Mouse (Mus musculus) stomach, embryonic 16.5 days (tissue): ENCODE results near the gene Myo9b. TPM values are rescaled to one million over a fixed set of nuclear protein-coding genes. Genes with fewer than 3 reads are reported as not detected.
"Not testable (repeated sequence)": the region's sequence is repeated elsewhere in the genome, so short reads cannot be mapped to it uniquely, and the experiment has no call there.

Source experiments
- ATAC-seq: fragments of 200-750 bp; cut with Nextera tagmentation; 2 replicates; pipeline ENCODE4 v1.8.0; 2017; ENCODE audit warnings: moderate number of reproducible peaks, moderate TSS enrichment; ENCODE audit not compliant: insufficient read depth, low FRiP score
- H3K27ac ChIP-seq: fragments of 300-500 bp; sonication (generic); 2 replicates; pipeline ENCODE4 v1.5.1; 2014; ENCODE audit warnings: low read length
- H3K27me3 ChIP-seq: fragments of 300-500 bp; sonication (generic); 2 replicates; pipeline ENCODE4 v1.6.1; 2014; ENCODE audit warnings: low read length, control low read depth, mixed read lengths; ENCODE audit not compliant: control insufficient read depth, insufficient read depth
- H3K36me3 ChIP-seq: fragments of 300-500 bp; sonication (generic); 2 replicates; pipeline ENCODE4 v1.6.1; 2014; ENCODE audit warnings: low read length; ENCODE audit not compliant: control insufficient read depth, insufficient read depth
- H3K4me1 ChIP-seq: fragments of 300-500 bp; sonication (generic); 2 replicates; pipeline ENCODE4 v1.6.1; 2014; ENCODE audit warnings: low read length, control low read depth, mixed read lengths; ENCODE audit not compliant: control insufficient read depth, insufficient read depth
- H3K4me2 ChIP-seq: fragments of 300-500 bp; sonication (generic); 2 replicates; pipeline ENCODE4 v1.6.1; 2014; ENCODE audit warnings: low read depth, low read length, mixed read lengths
- H3K4me3 ChIP-seq: fragments of 300-500 bp; sonication (generic); replicated peaks from 2 replicates; pipeline ENCODE4 v1.5.1; 2014; ENCODE audit warnings: mild to moderate bottlenecking, low read length
- H3K9ac ChIP-seq: fragments of 300-500 bp; sonication (generic); 2 replicates; pipeline ENCODE4 v1.6.1; 2014; ENCODE audit warnings: low read length
- H3K9me3 ChIP-seq: fragments of 300-500 bp; sonication (generic); replicated peaks from 2 replicates; pipeline ENCODE4 v1.6.1; 2016; ENCODE audit warnings: low read length, control low read depth; ENCODE audit not compliant: control insufficient read depth
- WGBS: fragments of 180-500 bp; shearing (Covaris S2); extraction: QIAGEN DNeasy Blood & Tissue Kit; methylation state at CpG from one replicate; pipeline ENCODE4 v1.1.7; 2014; 5-methylcytosine and 5-hydroxymethylcytosine counted together
- polyA plus RNA-seq: library from polyadenylated mRNA; unstranded; fragments of >200 nt; fragmentation: Nextera tagmentation; extraction: Ambion mirVana; gene quantifications from 2 replicates; pipeline ENCODE4 v1.2.1, GENCODE M21; 2015

Myo9b gene
- 18.7 and 19.1 TPM in 2 replicates for polyA plus RNA-seq

GRCm38 (mm10) chr8:71272286-71273150 lies at the start of gene Myo9b, which contains the start of gene Haus8:
Gene Myo9b (plus strand): TSS chr8:71272714.
Gene Haus8 (minus strand): TSS chr8:71272934.
- WGBS: under 1% methylated on average over 84 of the region's 84 CpGs
- Histone ChIP-seq H3K4me3 (peak within 1 kb of the TSS; percentile 86), H3K9me3 (no peaks in the 10 kb centered on the region), H3K4me2 (peak within 1 kb of the TSS; percentile 74), H3K4me1 (peaks cover 19% of the 10 kb centered on the region), H3K36me3 (no peaks in the 10 kb centered on the region), H3K9ac (peak within 1 kb of the TSS; percentile 83), H3K27me3 (no peaks in the 10 kb centered on the region), H3K27ac (peak within 1 kb of the TSS; percentile 90)
- ATAC-seq: peak; percentile 99

GRCm38 (mm10) chr8:71224560-71224959 lies 48.0 kb upstream of the Myo9b start:
- no peaks in the 10 kb centered on the region for H3K27me3 ChIP-seq
- H3K4me3 ChIP-seq: no peak overlapping the region
- 45% methylated on average over 2 of the region's 2 CpGs for WGBS
- H3K27ac ChIP-seq: no peak overlapping the region
- H3K36me3 ChIP-seq: no peaks in the 10 kb centered on the region
- H3K4me2 ChIP-seq: no peak overlapping the region
- ATAC-seq: no peak
- H3K9me3 ChIP-seq: no peaks in the 10 kb centered on the region
- H3K9ac ChIP-seq: no peak overlapping the region
- H3K4me1 ChIP-seq: no peaks in the 10 kb centered on the region

DNA sequence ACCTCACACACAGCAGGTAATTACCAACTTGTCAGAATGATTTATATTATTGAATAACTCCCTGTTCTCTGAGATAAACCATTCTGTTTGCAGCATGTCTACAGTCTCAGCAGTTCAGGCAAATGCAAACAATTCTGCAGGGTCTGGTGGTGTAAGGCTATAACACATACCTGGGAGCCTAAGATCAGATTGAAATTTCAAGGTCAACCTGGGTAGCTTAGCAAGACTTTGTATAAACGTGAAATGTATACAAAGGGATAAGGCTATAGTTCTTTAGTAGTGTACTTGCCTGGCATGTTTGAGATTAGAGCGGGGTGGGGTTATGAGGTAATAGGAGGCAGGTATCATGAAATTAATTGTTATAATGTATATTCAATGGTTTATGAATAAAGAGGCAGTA lies 29.8 kb upstream of the Myo9b start:
- Histone ChIP-seq H3K9ac (no peak overlapping the region), H3K4me2 (no peak overlapping the region), H3K9me3 (no peaks in the 10 kb centered on the region), H3K4me1 (no peaks in the 10 kb centered on the region), H3K27me3 (no peaks in the 10 kb centered on the region), H3K4me3 (no peak overlapping the region), H3K27ac (no peak overlapping the region), H3K36me3 (no peaks in the 10 kb centered on the region)
- peak; percentile 88 for ATAC-seq
- 47% methylated on average over 2 of the region's 2 CpGs for WGBS

GRCm38 (mm10) chr8:71248203-71248602 lies 24.3 kb upstream of the Myo9b start:
- H3K27ac ChIP-seq: no peak overlapping the region
- no peak overlapping the region for H3K4me2 ChIP-seq
- H3K4me1 ChIP-seq: no peaks in the 10 kb centered on the region
- whole genome bisulfite sequencing: 91% methylated on average over 1 of the region's 1 CpGs
- H3K4me3 ChIP-seq: no peak overlapping the region
- H3K9ac ChIP-seq: no peak overlapping the region
- ATAC-seq: no peak
- H3K27me3 ChIP-seq: no peaks in the 10 kb centered on the region
- H3K9me3 ChIP-seq: no peaks in the 10 kb centered on the region
- no peaks in the 10 kb centered on the region for H3K36me3 ChIP-seq

- peak; percentile 81; the same call in 1 of the 2 replicates for ATAC-seq
- 85% methylated on average over 3 of the region's 3 CpGs for WGBS
- no peak overlapping the region for H3K9ac ChIP-seq
- H3K27me3 ChIP-seq: no peaks in the 10 kb centered on the region
- H3K27ac ChIP-seq: 0 out of 2 replicates have a peak overlapping the region, but pooled peaks have one; percentile 6
- no peak overlapping the region for H3K4me2 ChIP-seq
- H3K9me3 ChIP-seq: no peaks in the 10 kb centered on the region
- H3K36me3 ChIP-seq: peaks cover 9% of the 10 kb centered on the region; the same call in 1 of the 2 replicates
- no peaks in the 10 kb centered on the region for H3K4me1 ChIP-seq
- H3K4me3 ChIP-seq: no peak overlapping the region
Measured at GRCm38 (mm10) chr8:71256545-71257232, 15.8 kb upstream of the Myo9b start.

DNA sequence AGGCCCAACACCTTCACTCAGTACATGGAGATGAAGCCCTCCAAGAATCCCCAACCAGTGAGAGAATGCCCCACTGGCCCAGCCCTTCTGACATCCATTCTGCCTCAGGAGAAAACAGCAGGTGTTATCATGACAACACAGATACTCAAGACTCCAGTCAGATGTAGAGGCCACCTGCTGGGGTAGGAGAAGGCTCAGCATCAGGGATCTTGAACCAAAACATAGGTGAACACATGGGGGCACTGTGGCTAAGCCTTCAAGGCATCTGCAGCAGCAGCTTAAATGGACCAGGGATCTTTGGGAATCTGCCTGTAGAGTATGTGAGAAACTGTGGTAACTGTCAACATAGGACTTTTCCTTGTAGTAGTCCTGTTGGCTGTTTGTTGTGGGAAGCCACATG lies 11.3 kb upstream of the Myo9b start:
- Histone ChIP-seq H3K9ac (no peak overlapping the region), H3K27me3 (no peaks in the 10 kb centered on the region), H3K4me1 (no peaks in the 10 kb centered on the region), H3K9me3 (no peaks in the 10 kb centered on the region), H3K4me3 (no peak overlapping the region), H3K4me2 (no peak overlapping the region), H3K27ac (no peak overlapping the region), H3K36me3 (peaks cover 9% of the 10 kb centered on the region; the same call in 1 of the 2 replicates)
- ATAC-seq: no peak

GRCm38 (mm10) chr8:71267690-71268089 lies 4.8 kb upstream of the Myo9b start:
- peaks cover 4% of the 10 kb centered on the region for H3K4me1 ChIP-seq
- no peak overlapping the region for H3K4me2 ChIP-seq
- H3K36me3 ChIP-seq: 0 out of 2 replicates have a peak, but pooled peaks cover under 1% of the 10 kb centered on the region
- no peaks in the 10 kb centered on the region for H3K27me3 ChIP-seq
- 98% methylated on average over 2 of the region's 2 CpGs for WGBS
- no peak for ATAC-seq
- H3K9me3 ChIP-seq: no peaks in the 10 kb centered on the region
- H3K27ac ChIP-seq: no peak overlapping the region
- no peak overlapping the region for H3K9ac ChIP-seq
- H3K4me3 ChIP-seq: no peak overlapping the region

GRCm38 (mm10) chr8:71268286-71268685 lies 4.2 kb upstream of the Myo9b start:
- H3K4me1 ChIP-seq, H3K9me3 ChIP-seq, H3K27ac ChIP-seq, ATAC-seq, H3K4me2 ChIP-seq, H3K9ac ChIP-seq, H3K4me3 ChIP-seq, H3K36me3 ChIP-seq, H3K27me3 ChIP-seq: not testable (repeated sequence)
- 96% methylated on average over 5 of the region's 6 CpGs for WGBS

DNA sequence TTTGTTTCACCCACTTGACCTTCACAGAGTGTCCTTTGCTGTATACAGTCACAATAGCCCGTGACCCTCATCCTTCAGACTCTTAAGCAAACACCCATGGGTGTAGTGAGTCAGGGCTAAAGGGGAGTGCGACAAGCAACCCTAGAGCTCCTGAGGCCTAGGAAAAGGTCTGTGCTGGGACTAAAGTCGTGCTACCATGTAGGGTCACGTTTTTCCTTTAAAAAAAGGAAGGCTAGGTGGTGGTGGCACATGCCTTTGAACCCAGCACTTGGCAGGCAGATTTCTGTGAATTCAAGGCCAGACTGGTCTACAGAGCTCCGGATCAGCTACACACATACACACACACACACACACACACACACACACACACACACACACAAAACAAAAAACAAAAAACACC lies 884 bp upstream of the Myo9b start:
- Histone ChIP-seq H3K4me2 (peak overlapping the region; percentile 63), H3K27me3 (no peaks in the 10 kb centered on the region), H3K9me3 (no peaks in the 10 kb centered on the region), H3K4me3 (peak overlapping the region; percentile 86), H3K9ac (peak overlapping the region; percentile 83), H3K27ac (peak overlapping the region; percentile 90), H3K36me3 (no peaks in the 10 kb centered on the region), H3K4me1 (peaks cover 19% of the 10 kb centered on the region)
- 14% methylated on average over 5 of the region's 5 CpGs for WGBS
- ATAC-seq: no peak
